Mouse (Mus musculus) ovary, postnatal 36 days (tissue): ENCODE results near the gene Dap.

Source experiments
- DNase-seq: peaks from one replicate; pipeline ENCODE4 v3.0.0; 2022; ENCODE audit warnings: low spot score, mixed read lengths

Gene Dap

GRCm38 (mm10) chr15:31264827-31265226 lies 40.7 kb downstream of the Dap start:
- peak; percentile 74 for DNase-seq

- DNase-seq: no peak
These were observed 41.3 kb downstream of the Dap start for GRCm38 (mm10) chr15:31265404-31265803.

- no peak for DNase-seq
These were observed 41.7 kb downstream of the Dap start for GRCm38 (mm10) chr15:31265845-31266244.

DNA sequence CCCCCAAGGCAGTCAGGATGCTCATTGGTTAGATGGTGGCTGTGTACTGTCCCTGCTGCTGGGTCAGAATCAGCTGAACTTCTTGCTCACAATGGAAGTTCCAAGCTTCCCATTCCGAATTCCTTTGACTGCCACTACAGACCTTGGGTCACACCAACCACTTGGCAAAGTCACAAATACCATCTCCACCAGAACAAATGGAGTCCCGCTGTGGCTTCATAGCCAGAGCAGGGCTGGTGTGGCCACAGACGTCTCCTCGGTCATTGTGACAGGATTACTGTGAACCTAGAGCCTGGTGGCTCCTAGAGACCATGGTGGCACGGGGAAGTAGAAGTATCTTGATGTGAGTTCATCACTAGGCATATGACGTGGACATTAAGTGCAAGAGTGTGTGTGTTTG lies 44.0 kb downstream of the Dap start:
- no peak for DNase-seq

DNA sequence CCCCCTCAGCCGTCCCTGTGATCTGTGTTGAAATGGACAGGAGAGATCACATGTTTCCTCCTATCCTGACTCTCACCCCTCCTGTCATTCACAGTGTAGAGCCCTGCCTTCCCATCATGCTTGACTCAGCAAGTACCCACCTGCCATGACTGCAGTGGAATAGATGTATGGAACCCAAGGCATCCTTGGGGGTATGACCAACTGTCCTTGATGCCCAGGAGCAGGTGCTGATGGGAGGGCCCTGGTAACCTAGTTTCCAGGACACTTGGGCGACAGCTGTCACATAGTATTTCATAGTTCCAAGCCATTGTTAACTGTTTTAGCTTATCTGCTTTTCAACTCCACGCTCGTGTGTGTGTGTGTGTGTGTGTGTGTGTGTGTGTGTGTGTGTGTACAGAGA lies 45.4 kb downstream of the Dap start:
- DNase-seq: no peak

DNA sequence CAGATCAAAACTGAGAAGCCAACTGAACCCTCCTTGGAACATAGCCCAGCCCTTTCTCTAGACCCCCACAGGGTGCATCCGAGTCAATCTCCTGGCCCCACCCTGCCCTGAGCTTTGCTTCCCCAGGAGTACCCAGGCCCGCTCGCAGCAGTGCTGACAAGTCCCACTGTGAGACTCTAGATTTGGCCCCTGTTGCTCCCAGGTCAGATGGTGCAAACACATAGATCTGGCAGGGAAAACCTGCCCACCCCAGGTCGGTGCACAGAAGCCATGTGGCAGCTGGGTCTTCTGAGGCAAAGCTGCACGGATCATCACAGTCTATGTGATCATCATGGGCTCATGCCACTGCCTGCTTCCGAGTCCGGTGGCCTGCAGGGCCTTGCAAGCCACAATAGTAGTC lies 48.6 kb downstream of the Dap start:
- no peak for DNase-seq

- DNase-seq: no peak
These were observed 49.4 kb downstream of the Dap start for GRCm38 (mm10) chr15:31273509-31273908.

DNA sequence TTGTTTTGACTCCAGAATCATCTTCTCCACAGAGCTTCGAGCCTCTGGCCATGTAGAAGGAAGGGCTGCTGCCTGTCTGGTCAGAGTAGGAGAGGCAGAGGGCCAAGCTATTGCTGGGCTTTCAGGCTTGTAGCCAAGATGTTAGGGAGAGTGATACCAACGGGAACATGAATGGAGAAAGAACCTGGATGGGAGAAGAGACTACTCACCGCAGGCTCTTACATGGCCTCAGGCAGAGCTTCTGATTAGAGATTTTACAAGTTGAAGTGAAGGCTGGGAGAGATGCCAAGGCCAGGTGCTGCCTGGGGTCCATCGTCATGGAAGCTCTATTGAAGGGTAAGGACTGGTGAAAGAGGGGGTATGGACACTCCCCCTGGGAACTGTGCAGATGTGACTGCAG lies 54.0 kb downstream of the Dap start:
- no peak for DNase-seq

GRCm38 (mm10) chr15:31279120-31279519 lies 55.0 kb downstream of the Dap start:
- no peak for DNase-seq

DNA sequence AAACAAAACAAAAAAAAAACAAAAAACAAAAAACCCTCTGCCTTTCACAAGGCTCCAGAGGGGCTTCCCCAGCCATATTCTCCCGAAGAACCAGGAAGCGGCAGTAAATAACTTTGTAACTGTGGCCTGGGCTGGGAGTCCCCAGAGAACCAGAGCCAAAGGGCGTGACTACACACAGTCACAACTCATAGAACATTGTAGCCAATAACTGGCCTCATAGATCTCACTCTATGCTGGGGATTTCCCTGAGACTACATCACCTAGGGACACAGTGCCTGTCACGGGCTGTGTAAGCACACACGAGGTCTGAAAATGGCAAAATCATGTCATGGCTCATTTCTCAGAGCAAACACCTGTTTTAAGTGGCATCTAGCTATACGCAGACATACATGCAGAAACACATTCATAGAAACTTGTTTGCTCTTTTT lies 55.5 kb downstream of the Dap start:
- DNase-seq: no peak

- no peak for DNase-seq
These were observed 55.9 kb downstream of the Dap start for GRCm38 (mm10) chr15:31280059-31280458.

- DNase-seq: no peak
These were observed 56.6 kb downstream of the Dap start for GRCm38 (mm10) chr15:31280683-31281082.

- no peak for DNase-seq
These were observed 57.7 kb downstream of the Dap start for GRCm38 (mm10) chr15:31281830-31282229.

GRCm38 (mm10) chr15:31282353-31282752 lies 58.2 kb downstream of the Dap start:
- DNase-seq: no peak

- DNase-seq: no peak
These were observed 60.0 kb downstream of the Dap start for GRCm38 (mm10) chr15:31284142-31284541.

DNA sequence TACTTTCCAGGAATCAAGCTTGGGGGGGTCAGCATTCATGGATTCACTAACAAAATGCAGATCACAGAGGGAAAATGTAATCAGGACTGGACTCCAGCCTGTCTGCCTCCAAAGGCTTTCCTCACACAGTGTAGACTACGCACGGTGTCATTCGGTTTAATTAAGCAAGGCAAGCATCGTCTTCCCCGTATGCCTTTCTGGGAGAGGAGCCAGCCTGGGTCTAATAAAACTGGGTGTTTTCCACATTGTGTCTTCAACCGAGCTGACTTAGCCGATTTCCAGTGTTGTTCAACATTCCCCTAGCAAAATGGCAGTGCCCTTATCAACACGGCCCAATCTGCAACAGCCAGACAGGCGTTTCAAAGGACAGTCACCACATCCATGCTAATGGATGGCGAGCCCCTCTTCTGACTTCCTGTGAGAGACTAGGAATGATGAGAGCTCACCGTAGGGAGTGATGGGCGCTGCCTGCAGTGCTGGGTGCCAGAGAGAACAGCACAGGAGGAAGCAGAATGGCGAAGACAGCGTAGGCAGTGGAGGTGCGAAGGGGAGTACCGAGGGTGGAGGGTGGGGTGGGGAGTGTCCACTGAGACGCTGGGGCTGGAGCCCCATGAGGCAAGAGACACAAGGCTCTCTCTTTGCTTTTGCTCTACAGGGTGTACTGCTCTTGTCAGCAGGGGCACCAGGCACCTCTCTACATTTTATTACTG lies 61.0 kb downstream of the Dap start:
- no peak for DNase-seq

DNA sequence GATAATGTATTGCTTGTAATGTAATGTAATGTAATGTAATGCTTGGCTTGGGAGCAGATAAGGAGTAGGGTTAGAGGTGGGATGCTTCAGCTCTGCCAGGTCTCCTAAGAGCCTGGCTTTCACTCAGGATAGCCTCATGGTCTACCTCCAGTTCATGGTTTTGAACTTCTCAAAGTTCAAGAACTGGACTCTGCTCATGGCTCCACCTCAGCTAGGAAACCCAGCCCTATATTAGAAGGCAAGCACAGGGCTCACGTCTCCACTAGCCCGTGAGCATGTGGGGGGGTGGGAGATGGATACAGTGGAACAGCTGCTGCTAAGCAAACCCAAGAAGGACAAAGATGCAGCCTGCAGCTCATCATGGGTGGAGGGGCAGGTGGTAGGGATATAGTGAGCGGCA lies 61.6 kb downstream of the Dap start:
- DNase-seq: no peak

GRCm38 (mm10) chr15:31292627-31293026 lies 68.5 kb downstream of the Dap start:
- DNase-seq: no peak

- DNase-seq: no peak
These were observed 70.2 kb downstream of the Dap start for GRCm38 (mm10) chr15:31294311-31294710.

DNA sequence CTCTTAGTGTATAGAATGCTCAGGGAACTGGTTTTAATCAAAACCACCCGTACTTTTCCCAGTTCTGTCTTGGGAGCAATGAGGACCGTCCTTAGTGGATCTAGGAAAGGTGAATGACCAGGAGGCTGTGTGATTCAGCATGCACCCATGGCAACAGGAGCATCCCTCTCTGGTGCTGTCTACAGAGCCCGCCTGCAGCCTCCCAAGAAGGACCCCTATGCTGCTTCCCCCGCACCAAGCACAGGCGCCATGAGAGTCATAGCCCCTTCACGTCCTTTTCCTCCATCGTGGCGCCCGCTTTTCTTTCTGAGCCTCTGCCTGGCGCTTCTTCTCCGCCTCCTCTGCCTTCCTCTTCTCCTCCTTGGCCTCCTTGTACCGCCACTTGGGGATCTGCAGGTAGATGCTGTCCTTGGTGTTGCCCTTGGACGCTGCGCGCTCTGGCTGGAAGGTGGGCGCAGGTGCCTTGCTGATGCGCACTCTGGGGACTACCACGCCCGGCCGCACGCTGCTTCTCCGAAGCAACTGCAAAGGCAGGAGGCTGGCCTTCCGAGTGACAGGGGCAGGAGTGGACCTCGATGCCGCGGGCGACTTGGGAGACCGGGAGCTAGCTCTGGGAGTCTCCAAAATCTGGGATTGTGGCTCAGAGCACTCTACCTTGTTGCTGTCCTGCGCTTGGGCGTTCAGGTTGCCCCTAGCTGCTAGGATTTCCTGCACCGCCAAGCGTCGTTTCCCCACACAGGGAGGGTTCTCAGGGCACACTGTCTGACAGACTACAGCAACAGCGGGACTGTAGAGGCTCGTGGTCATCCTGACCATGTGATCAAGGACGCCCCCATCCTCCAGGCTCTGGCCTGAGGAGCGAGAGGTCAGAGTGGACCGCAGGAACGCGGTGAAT lies 73.0 kb downstream of the Dap start:
- no peak for DNase-seq

DNA sequence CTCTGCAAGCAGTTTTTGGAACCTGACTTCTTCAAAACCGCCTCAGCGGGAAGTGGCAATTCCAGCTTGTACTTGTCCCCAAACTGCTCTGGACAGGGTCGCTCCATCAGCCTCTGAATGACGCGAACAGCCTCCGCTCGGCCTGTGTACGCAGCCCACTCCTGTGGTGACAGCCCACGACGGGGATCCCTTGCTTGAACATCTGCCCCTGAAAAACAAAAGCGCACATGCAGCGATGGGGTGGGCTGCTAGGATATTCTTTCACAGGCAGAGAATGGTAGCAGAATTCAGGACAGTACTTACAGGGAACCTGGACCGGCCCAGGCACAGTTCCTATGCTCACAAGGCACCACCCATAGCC lies 73.6 kb downstream of the Dap start:
- no peak for DNase-seq

- no peak for DNase-seq
These were observed 75.3 kb downstream of the Dap start for GRCm38 (mm10) chr15:31299258-31299917.
